Mouse (Mus musculus) liver, postnatal 0 days (tissue): ENCODE measurements around the gene Tmem135. TPM values are rescaled to one million over a fixed set of nuclear protein-coding genes. Genes with fewer than 3 reads are reported as not detected.

Source experiments
- ATAC-seq: fragments of 200-750 bp; cut with Nextera tagmentation; 2 replicates; pipeline ENCODE4 v1.8.0; 2017; ENCODE audit warnings: mild to moderate bottlenecking, moderate library complexity
- DNase-seq: peaks from one replicate; pipeline ENCODE4 v3.0.0-alpha.2; 2016
- H3K27ac ChIP-seq: fragments of 300-500 bp; sonication (generic); 2 replicates; pipeline ENCODE4 v1.5.1; 2014; ENCODE audit warnings: antibody characterized with exemption, moderate library complexity, mild to moderate bottlenecking, low read depth
- H3K27me3 ChIP-seq: fragments of 300-500 bp; sonication (generic); 2 replicates; pipeline ENCODE4 v1.6.1; 2014; ENCODE audit warnings: low read length, control low read depth, mixed read lengths; ENCODE audit not compliant: insufficient read depth
- H3K36me3 ChIP-seq: fragments of 300-500 bp; sonication (generic); replicated peaks from 2 replicates; pipeline ENCODE4 v1.6.1; 2014; ENCODE audit warnings: mild to moderate bottlenecking, control low read depth, low read length, moderate library complexity, mixed read lengths; ENCODE audit not compliant: insufficient read depth
- H3K4me1 ChIP-seq: fragments of 300-500 bp; sonication (generic); 2 replicates; pipeline ENCODE4 v1.6.1; 2014; ENCODE audit warnings: antibody characterized with exemption, mild to moderate bottlenecking, control low read depth; ENCODE audit not compliant: insufficient read depth
- H3K4me2 ChIP-seq: fragments of 300-500 bp; sonication (generic); 2 replicates; pipeline ENCODE4 v1.6.1; 2014; ENCODE audit warnings: low read depth, mild to moderate bottlenecking, low read length, moderate library complexity, mixed read lengths
- H3K4me3 ChIP-seq: fragments of 300-500 bp; sonication (generic); 2 replicates; pipeline ENCODE4 v1.5.1; 2014; ENCODE audit warnings: low read depth, low read length
- H3K9ac ChIP-seq: fragments of 300-500 bp; sonication (generic); replicated peaks from 2 replicates; pipeline ENCODE4 v1.6.1; 2014; ENCODE audit warnings: mild to moderate bottlenecking, moderate library complexity
- H3K9me3 ChIP-seq: fragments of 300-500 bp; sonication (generic); 2 replicates; pipeline ENCODE4 v1.6.1; 2016; ENCODE audit warnings: mild to moderate bottlenecking, control low read depth, low read length, mixed read lengths
- CTCF ChIP-seq: sonication (generic); IDR thresholded peaks from 2 replicates; pipeline ENCODE4 v1.5.1; 2016; ENCODE audit warnings: antibody characterized with exemption, low read depth
- EP300 ChIP-seq: IDR thresholded peaks from 2 replicates; pipeline ENCODE4 v1.6.1; 2016; ENCODE audit warnings: antibody characterized with exemption, low read depth, mild to moderate bottlenecking
- WGBS: fragments of 180-500 bp; shearing (Covaris S2); extraction: QIAGEN DNeasy Blood & Tissue Kit; methylation state at CpG from one replicate; pipeline ENCODE4 v1.1.7; 2014; ENCODE audit not compliant: insufficient replicate concordance; 5-methylcytosine and 5-hydroxymethylcytosine counted together
- polyA plus RNA-seq: library from polyadenylated mRNA; unstranded; fragments of >200 nt; fragmentation: Nextera tagmentation; extraction: Ambion mirVana; gene quantifications from 2 replicates; pipeline ENCODE4 v1.2.1, GENCODE M21; 2015

The Tmem135 gene
- polyA plus RNA-seq, 1 experiment from 2014 or later = 31.7 TPM

DNA sequence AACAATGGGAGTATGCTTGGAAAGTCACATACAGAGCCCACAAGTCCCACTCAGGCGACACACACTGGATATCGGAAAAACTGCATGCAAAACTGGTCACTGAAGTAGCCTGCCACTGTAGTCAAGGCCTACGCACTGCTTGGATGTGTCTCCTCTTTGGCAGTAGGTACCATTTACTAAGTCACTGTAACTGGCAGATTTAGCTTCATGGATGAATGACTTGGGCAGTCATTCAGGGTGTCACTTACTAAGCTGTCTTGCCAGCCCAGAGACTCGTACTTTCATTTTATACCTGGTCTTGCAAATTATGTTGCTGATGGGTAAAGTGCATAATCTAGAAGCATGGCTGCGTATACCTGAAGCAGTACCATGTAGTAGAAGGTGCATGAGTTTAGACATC, 17.3 kb upstream of the Tmem135 start:
- no peak for DNase-seq
- no peaks in the 10 kb centered on the region for H3K36me3 ChIP-seq

DNA sequence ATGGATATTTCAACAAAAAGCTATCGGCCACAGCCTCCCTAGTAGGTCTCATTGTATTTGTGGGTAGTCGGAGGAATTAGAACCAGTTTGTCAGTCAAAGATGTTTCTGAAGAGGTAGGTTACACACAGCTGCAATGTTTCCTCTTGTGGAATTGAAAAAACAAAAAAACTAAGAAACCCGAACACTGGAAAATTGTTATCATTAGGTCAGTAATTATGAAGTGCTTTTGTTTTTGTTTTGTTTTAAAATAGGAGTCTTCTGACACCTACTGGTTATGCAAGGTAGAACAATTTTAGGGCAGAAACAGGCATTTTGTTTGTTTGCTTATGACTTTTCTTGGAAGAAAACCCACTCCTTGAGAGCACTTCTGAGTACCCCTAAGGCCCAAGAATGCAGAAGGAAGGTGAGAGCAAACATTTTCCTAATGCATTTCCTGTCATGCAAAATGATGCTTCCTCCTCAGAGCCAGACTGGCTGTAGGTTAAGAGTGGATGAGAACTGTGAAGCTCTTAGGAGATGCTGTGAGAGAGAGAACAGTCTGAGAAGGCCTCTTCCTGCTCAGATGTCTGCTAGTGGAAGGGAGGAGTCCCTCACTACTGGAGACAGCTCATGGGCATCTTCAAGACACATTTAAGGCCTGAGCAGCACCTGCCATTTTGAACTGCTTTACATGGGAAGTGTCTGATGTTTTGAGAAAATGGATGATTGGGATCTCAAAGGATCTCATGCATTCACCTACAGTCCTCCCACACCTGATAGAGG, 15.1 kb upstream of the Tmem135 start:
- Histone ChIP-seq H3K4me1 (peaks cover 10% of the 10 kb centered on the region), H3K27me3 (no peaks in the 10 kb centered on the region), H3K9ac (no peak overlapping the region), H3K9me3 (no peaks in the 10 kb centered on the region), H3K27ac (no peak overlapping the region), H3K4me2 (no peak overlapping the region), H3K4me3 (no peak overlapping the region), H3K36me3 (no peaks in the 10 kb centered on the region)
- ATAC-seq = no peak
- no peak for DNase-seq
- 37% methylated on average over 3 of the region's 3 CpGs for WGBS
- TF ChIP-seq EP300 (no peak), CTCF (peak; percentile 65)

More for the DNA sequence above, 17.3 kb upstream of the Tmem135 start:
- 85% methylated on average over 5 of the region's 5 CpGs for WGBS
- TF ChIP-seq CTCF (no peak), EP300 (no peak)
- no peaks in the 10 kb centered on the region for H3K9me3 ChIP-seq
- no peak overlapping the region for H3K4me3 ChIP-seq
- ATAC-seq = no peak
- no peak overlapping the region for H3K9ac ChIP-seq
- no peak overlapping the region for H3K4me2 ChIP-seq
- H3K27me3 ChIP-seq = no peaks in the 10 kb centered on the region
- no peak overlapping the region for H3K27ac ChIP-seq
- H3K4me1 ChIP-seq = peaks cover 3% of the 10 kb centered on the region

DNA sequence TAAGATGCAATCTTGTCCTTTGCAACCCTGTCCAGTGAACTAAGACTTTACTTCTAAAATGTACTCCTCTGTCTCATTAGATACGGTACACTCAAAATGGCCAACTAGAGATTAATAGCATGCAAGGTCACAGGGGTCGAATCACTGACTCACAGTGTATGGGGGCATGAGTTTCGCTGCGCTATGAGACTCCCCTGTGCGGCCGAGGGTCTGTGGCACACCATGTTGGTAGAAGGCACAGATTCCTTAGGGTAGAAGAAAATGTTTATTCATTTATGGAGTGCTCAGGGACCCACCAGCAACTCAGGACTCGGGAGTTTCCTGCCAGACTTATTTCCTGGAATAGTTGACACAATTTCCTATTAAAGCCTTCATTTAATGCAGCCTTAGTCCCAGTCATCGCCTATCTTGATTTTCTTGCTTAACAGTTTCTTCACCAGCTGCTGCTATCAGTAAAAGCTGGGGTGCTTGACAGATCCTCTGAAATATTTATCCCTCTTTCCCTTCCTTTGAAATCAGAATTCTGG, 14.2 kb upstream of the Tmem135 start:
- TF ChIP-seq EP300 (no peak), CTCF (no peak)
- Histone ChIP-seq H3K4me3 (no peak overlapping the region), H3K27me3 (no peaks in the 10 kb centered on the region), H3K27ac (peak overlapping the region; percentile 16), H3K9me3 (no peaks in the 10 kb centered on the region), H3K4me2 (no peak overlapping the region), H3K4me1 (peaks cover 10% of the 10 kb centered on the region), H3K36me3 (no peaks in the 10 kb centered on the region), H3K9ac (no peak overlapping the region)
- no peak for DNase-seq
- no peak for ATAC-seq
- 68% methylated on average over 8 of the region's 8 CpGs for whole genome bisulfite sequencing

DNA sequence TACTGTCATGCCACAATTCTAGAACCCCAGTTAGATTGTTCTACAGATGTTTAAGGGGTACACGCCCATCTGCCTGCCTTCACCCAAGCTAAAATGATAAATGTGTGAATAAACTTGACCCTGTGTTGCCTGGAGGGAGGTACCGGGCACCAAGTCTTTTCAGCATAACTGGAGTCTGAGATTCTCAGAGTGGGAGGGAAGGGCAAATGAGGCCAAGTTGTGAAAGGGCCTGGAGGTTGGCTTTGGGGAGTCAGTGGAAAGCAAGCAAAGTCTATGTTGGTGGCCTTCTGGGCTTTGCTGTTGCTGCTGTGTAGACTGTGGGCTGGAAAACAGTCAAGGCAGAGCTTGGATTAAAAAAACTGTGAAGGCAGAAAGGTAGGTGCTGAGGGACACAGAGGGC, 13.7 kb upstream of the Tmem135 start:
- TF ChIP-seq CTCF (no peak), EP300 (no peak)
- H3K4me3 ChIP-seq = no peak overlapping the region
- no peaks in the 10 kb centered on the region for H3K27me3 ChIP-seq
- DNase-seq = no peak
- 54% methylated on average over 2 of the region's 2 CpGs for WGBS
- peaks cover 10% of the 10 kb centered on the region for H3K4me1 ChIP-seq
- H3K36me3 ChIP-seq = no peaks in the 10 kb centered on the region
- H3K27ac ChIP-seq = peak overlapping the region; percentile 16; the same call in 1 of the 2 replicates
- H3K4me2 ChIP-seq = no peak overlapping the region
- no peak overlapping the region for H3K9ac ChIP-seq
- no peak for ATAC-seq
- no peaks in the 10 kb centered on the region for H3K9me3 ChIP-seq

GRCm38 (mm10) chr7:89416027-89416426, 12.0 kb upstream of the Tmem135 start:
- no peak overlapping the region for H3K4me2 ChIP-seq
- no peaks in the 10 kb centered on the region for H3K36me3 ChIP-seq
- H3K27ac ChIP-seq = 0 out of 2 replicates have a peak overlapping the region, but pooled peaks have one; percentile 29
- no peaks in the 10 kb centered on the region for H3K27me3 ChIP-seq
- DNase-seq (no peak), ATAC-seq (peak; percentile 31; the same call in 1 of the 2 replicates)
- no peak for TF ChIP-seq CTCF
- H3K4me1 ChIP-seq = peaks cover 20% of the 10 kb centered on the region
- no peak overlapping the region for H3K9ac ChIP-seq
- no peak overlapping the region for H3K4me3 ChIP-seq
- no peaks in the 10 kb centered on the region for H3K9me3 ChIP-seq
- WGBS = 43% methylated on average over 4 of the region's 4 CpGs

DNA sequence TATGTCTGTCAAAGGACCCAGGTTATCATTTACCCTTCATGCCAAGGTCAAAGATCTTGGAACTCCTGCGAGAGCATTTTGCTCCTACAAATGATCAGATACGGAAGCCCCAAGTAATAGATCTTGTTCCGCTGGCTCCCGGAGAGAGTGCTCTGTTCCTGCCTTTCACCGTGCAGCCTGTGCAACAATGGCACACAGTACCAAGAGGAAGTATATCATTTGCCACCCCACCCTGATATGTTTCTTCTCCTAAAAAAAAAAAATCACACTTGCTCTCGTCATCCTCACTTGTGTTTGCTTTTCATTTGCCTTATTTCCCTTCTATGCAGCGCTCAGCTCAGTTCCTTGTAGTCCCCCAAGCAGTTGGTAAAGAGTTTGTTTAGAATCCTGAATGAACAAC, 8.1 kb upstream of the Tmem135 start:
- H3K9ac ChIP-seq = no peak overlapping the region
- H3K4me1 ChIP-seq = peaks cover 26% of the 10 kb centered on the region
- H3K4me2 ChIP-seq = no peak overlapping the region
- DNase-seq (no peak), ATAC-seq (no peak)
- TF ChIP-seq CTCF (no peak), EP300 (no peak)
- no peaks in the 10 kb centered on the region for H3K27me3 ChIP-seq
- WGBS = 59% methylated on average over 7 of the region's 7 CpGs
- H3K4me3 ChIP-seq = no peak overlapping the region
- H3K27ac ChIP-seq = peak overlapping the region; percentile 26
- H3K9me3 ChIP-seq = no peaks in the 10 kb centered on the region
- H3K36me3 ChIP-seq = no peaks in the 10 kb centered on the region
